Mouse (Mus musculus) neural tube, embryonic 12.5 days (tissue): ENCODE data around the gene Gm28308. TPM values are rescaled to one million over a fixed set of nuclear protein-coding genes. Genes with fewer than 3 reads are reported as not detected.

Experiments
- ATAC-seq: fragments of 200-750 bp; cut with Nextera tagmentation; 2 replicates; pipeline ENCODE4 v1.8.0; 2017; ENCODE audit warnings: low read depth, mild to moderate bottlenecking, moderate TSS enrichment, moderate library complexity; ENCODE audit not compliant: low FRiP score
- H3K27ac ChIP-seq: fragments of 300-500 bp; sonication (generic); 2 replicates; pipeline ENCODE4 v1.5.1; 2016
- H3K27me3 ChIP-seq: fragments of 300-500 bp; sonication (generic); replicated peaks from 2 replicates; pipeline ENCODE4 v1.6.1; 2016; ENCODE audit warnings: mild to moderate bottlenecking
- H3K36me3 ChIP-seq: fragments of 300-500 bp; sonication (generic); 2 replicates; pipeline ENCODE4 v1.6.1; 2016; ENCODE audit warnings: mild to moderate bottlenecking
- H3K4me1 ChIP-seq: fragments of 300-500 bp; sonication (generic); 2 replicates; pipeline ENCODE4 v1.6.1; 2016
- H3K4me2 ChIP-seq: fragments of 300-500 bp; sonication (generic); replicated peaks from 2 replicates; pipeline ENCODE4 v1.6.1; 2016; ENCODE audit warnings: mild to moderate bottlenecking
- H3K4me3 ChIP-seq: fragments of 300-500 bp; sonication (generic); 2 replicates; pipeline ENCODE4 v1.5.1; 2016
- H3K9ac ChIP-seq: fragments of 300-500 bp; sonication (generic); 2 replicates; pipeline ENCODE4 v1.6.1; 2016; ENCODE audit warnings: mild to moderate bottlenecking
- H3K9me3 ChIP-seq: fragments of 300-500 bp; sonication (generic); 2 replicates; pipeline ENCODE4 v1.6.1; 2016; ENCODE audit warnings: mild to moderate bottlenecking
- WGBS: fragments of 180-500 bp; shearing (Covaris S2); methylation state at CpG from one replicate; pipeline ENCODE4 v1.1.7; 2016; 5-methylcytosine and 5-hydroxymethylcytosine counted together
- polyA plus RNA-seq: library from polyadenylated mRNA; unstranded; fragments of >200 nt; fragmentation: Nextera tagmentation; extraction: Ambion mirVana; gene quantifications from 2 replicates; pipeline ENCODE4 v1.2.1, GENCODE M21; 2016

Gene Gm28308
- polyA plus RNA-seq, 1 experiment from 2014 or later: not detected

- WGBS: under 1% methylated on average over 65 of the region's 65 CpGs
- Histone ChIP-seq H3K4me1 (peaks cover 78% of the 10 kb centered on the region), H3K27me3 (no peaks in the 10 kb centered on the region), H3K4me3 (peak within 1 kb of the TSS; percentile 92), H3K27ac (peak within 1 kb of the TSS; percentile 99), H3K4me2 (peak within 1 kb of the TSS; percentile 99), H3K9ac (peak within 1 kb of the TSS; percentile 100), H3K36me3 (peaks cover 48% of the 10 kb centered on the region), H3K9me3 (no peaks in the 10 kb centered on the region)
- ATAC-seq: peak; percentile 55
These were observed 8.9 kb downstream of the Gm28308 start, which contains the start of gene Hoxa5 for GRCm38 (mm10) chr6:52204050-52204752. Gene Hoxa5, minus strand, starts transcription at chr6:52204587.

GRCm38 (mm10) chr6:52203371-52204049, 9.6 kb downstream of the Gm28308 start:
- WGBS: under 1% methylated on average over 46 of the region's 46 CpGs
- Histone ChIP-seq H3K9ac (peak overlapping the region; percentile 100), H3K27ac (peak overlapping the region; percentile 99), H3K4me1 (peaks cover 82% of the 10 kb centered on the region), H3K27me3 (no peaks in the 10 kb centered on the region), H3K4me2 (peak overlapping the region; percentile 99), H3K4me3 (peak overlapping the region; percentile 92), H3K9me3 (no peaks in the 10 kb centered on the region), H3K36me3 (peaks cover 48% of the 10 kb centered on the region)
- ATAC-seq: peak; percentile 49

- no peak for ATAC-seq
- 2% methylated on average over 10 of the region's 10 CpGs for WGBS
- no peaks in the 10 kb centered on the region for H3K27me3 ChIP-seq
- peak overlapping the region; percentile 100 for H3K9ac ChIP-seq
- no peaks in the 10 kb centered on the region for H3K9me3 ChIP-seq
- peaks cover 48% of the 10 kb centered on the region for H3K36me3 ChIP-seq
- H3K27ac ChIP-seq: peak overlapping the region; percentile 99
- peaks cover 83% of the 10 kb centered on the region for H3K4me1 ChIP-seq
- H3K4me2 ChIP-seq: peak overlapping the region; percentile 99
- peak overlapping the region; percentile 92 for H3K4me3 ChIP-seq
These were observed 10.1 kb downstream of the Gm28308 start for GRCm38 (mm10) chr6:52203121-52203370.

GRCm38 (mm10) chr6:52202362-52203120, 10.6 kb downstream of the Gm28308 start:
- H3K4me2 ChIP-seq: peak overlapping the region; percentile 99
- H3K9me3 ChIP-seq: no peaks in the 10 kb centered on the region
- 3% methylated on average over 22 of the region's 22 CpGs for WGBS
- H3K36me3 ChIP-seq: peaks cover 48% of the 10 kb centered on the region
- no peaks in the 10 kb centered on the region for H3K27me3 ChIP-seq
- peaks cover 84% of the 10 kb centered on the region for H3K4me1 ChIP-seq
- peak overlapping the region; percentile 99 for H3K27ac ChIP-seq
- no peak for ATAC-seq
- peak overlapping the region; percentile 92 for H3K4me3 ChIP-seq
- peak overlapping the region; percentile 100 for H3K9ac ChIP-seq

- Histone ChIP-seq H3K9ac (peak overlapping the region; percentile 100), H3K27me3 (no peaks in the 10 kb centered on the region), H3K4me1 (peaks cover 84% of the 10 kb centered on the region), H3K27ac (peak overlapping the region; percentile 80), H3K4me3 (peak overlapping the region; percentile 41), H3K36me3 (peaks cover 45% of the 10 kb centered on the region), H3K9me3 (no peaks in the 10 kb centered on the region), H3K4me2 (peak overlapping the region; percentile 99)
- WGBS: 4% methylated on average over 1 of the region's 1 CpGs
- ATAC-seq: no peak
These were observed 11.9 kb downstream of the Gm28308 start for GRCm38 (mm10) chr6:52201269-52201668.

- peaks cover 41% of the 10 kb centered on the region for H3K36me3 ChIP-seq
- ATAC-seq: no peak
- peak overlapping the region; percentile 80 for H3K27ac ChIP-seq
- peak overlapping the region; percentile 100 for H3K9ac ChIP-seq
- H3K27me3 ChIP-seq: no peaks in the 10 kb centered on the region
- H3K4me3 ChIP-seq: peak overlapping the region; percentile 41
- peaks cover 84% of the 10 kb centered on the region for H3K4me1 ChIP-seq
- H3K9me3 ChIP-seq: no peaks in the 10 kb centered on the region
- WGBS: 4% methylated on average over 10 of the region's 10 CpGs
- H3K4me2 ChIP-seq: peak overlapping the region; percentile 99
These were observed 12.3 kb downstream of the Gm28308 start for GRCm38 (mm10) chr6:52200751-52201250.

GRCm38 (mm10) chr6:52200073-52200750, 12.9 kb downstream of the Gm28308 start:
- Histone ChIP-seq H3K4me1 (peaks cover 82% of the 10 kb centered on the region), H3K27ac (peak overlapping the region; percentile 80), H3K9ac (peak overlapping the region; percentile 100), H3K36me3 (peaks cover 35% of the 10 kb centered on the region), H3K9me3 (no peaks in the 10 kb centered on the region), H3K27me3 (no peaks in the 10 kb centered on the region), H3K4me3 (peak overlapping the region; percentile 41), H3K4me2 (peak overlapping the region; percentile 99)
- 3% methylated on average over 30 of the region's 30 CpGs for WGBS
- no peak for ATAC-seq

- peak overlapping the region; percentile 29; the same call in 1 of the 2 replicates for H3K4me3 ChIP-seq
- peak; percentile 58; the same call in 1 of the 2 replicates for ATAC-seq
- peak overlapping the region; percentile 87 for H3K27ac ChIP-seq
- H3K9ac ChIP-seq: peak overlapping the region; percentile 100
- WGBS: under 1% methylated on average over 10 of the region's 10 CpGs
- no peaks in the 10 kb centered on the region for H3K27me3 ChIP-seq
- no peaks in the 10 kb centered on the region for H3K9me3 ChIP-seq
- H3K4me2 ChIP-seq: peak overlapping the region; percentile 99
- H3K4me1 ChIP-seq: peaks cover 89% of the 10 kb centered on the region
- peaks cover 12% of the 10 kb centered on the region for H3K36me3 ChIP-seq
These were observed 15.9 kb downstream of the Gm28308 start for GRCm38 (mm10) chr6:52197271-52197670.

- Histone ChIP-seq H3K4me2 (peak overlapping the region; percentile 99), H3K9ac (peak overlapping the region; percentile 100), H3K27me3 (no peaks in the 10 kb centered on the region), H3K4me1 (peaks cover 89% of the 10 kb centered on the region), H3K4me3 (peak overlapping the region; percentile 29; the same call in 1 of the 2 replicates), H3K36me3 (peaks cover 12% of the 10 kb centered on the region), H3K27ac (peak overlapping the region; percentile 87), H3K9me3 (no peaks in the 10 kb centered on the region)
- ATAC-seq: no peak
- WGBS: 4% methylated on average over 9 of the region's 9 CpGs
These were observed 16.3 kb downstream of the Gm28308 start for GRCm38 (mm10) chr6:52196811-52197210.

- Histone ChIP-seq H3K27me3 (no peaks in the 10 kb centered on the region), H3K4me1 (peaks cover 86% of the 10 kb centered on the region), H3K27ac (peak overlapping the region; percentile 88), H3K36me3 (peaks cover 4% of the 10 kb centered on the region), H3K4me3 (peak overlapping the region; percentile 7; the same call in 1 of the 2 replicates), H3K9ac (peak overlapping the region; percentile 100), H3K4me2 (peak overlapping the region; percentile 99), H3K9me3 (no peaks in the 10 kb centered on the region)
- 3% methylated on average over 10 of the region's 10 CpGs for WGBS
- ATAC-seq: no peak
These were observed 18.4 kb downstream of the Gm28308 start for GRCm38 (mm10) chr6:52194690-52195089.

- H3K9me3 ChIP-seq: no peaks in the 10 kb centered on the region
- H3K9ac ChIP-seq: peak overlapping the region; percentile 100
- ATAC-seq: peak; percentile 60
- H3K4me2 ChIP-seq: peak overlapping the region; percentile 99
- peak overlapping the region; percentile 97 for H3K27ac ChIP-seq
- under 1% methylated on average over 45 of the region's 55 CpGs for WGBS
- peaks cover 90% of the 10 kb centered on the region for H3K4me1 ChIP-seq
- no peaks in the 10 kb centered on the region for H3K27me3 ChIP-seq
- peaks cover 13% of the 10 kb centered on the region for H3K36me3 ChIP-seq
- H3K4me3 ChIP-seq: peak overlapping the region; percentile 76
These were observed 21.1 kb downstream of the Gm28308 start for GRCm38 (mm10) chr6:52191860-52192550.
